Mouse (Mus musculus) embryonic fibroblast, embryonic 13.5 days (primary cell): ENCODE results near the gene Fam222a. TPM values are rescaled to one million over a fixed set of nuclear protein-coding genes. Genes with fewer than 3 reads are reported as not detected.

Experiments
- H3K27ac ChIP-seq: 2 replicates; pipeline ENCODE4 v1.5.1; 2012; ENCODE audit warnings: low read length, control low read depth, inconsistent platforms; ENCODE audit not compliant: insufficient read depth
- H3K4me1 ChIP-seq: 2 replicates; pipeline ENCODE4 v1.6.1; 2011; ENCODE audit warnings: low read length; ENCODE audit not compliant: control insufficient read depth, insufficient read depth
- H3K4me3 ChIP-seq: 2 replicates; pipeline ENCODE4 v1.5.1; 2011; ENCODE audit warnings: mild to moderate bottlenecking, control low read depth, low read length; ENCODE audit not compliant: insufficient read depth
- CTCF ChIP-seq: IDR thresholded peaks from 2 replicates; pipeline ENCODE4 v1.5.1; 2011; ENCODE audit warnings: mild to moderate bottlenecking, control low read depth, low read length, moderate library complexity, borderline replicate concordance; ENCODE audit not compliant: insufficient read depth
- POLR2A ChIP-seq: IDR thresholded peaks from 2 replicates; pipeline ENCODE4 v1.6.1; 2011; ENCODE audit warnings: low read depth, mild to moderate bottlenecking, control low read depth, low read length, moderate library complexity
- polyA plus RNA-seq: library from polyadenylated mRNA; stranded (reverse); fragments of >200 nt; gene quantifications from 2 replicates; pipeline ENCODE4 v1.2.4, GENCODE M21; 2011; ENCODE audit warnings: low read depth; ENCODE audit not compliant: missing spikeins, insufficient read length

The Fam222a gene
- polyA plus RNA-seq, 1 experiment, result 0.18 TPM

DNA sequence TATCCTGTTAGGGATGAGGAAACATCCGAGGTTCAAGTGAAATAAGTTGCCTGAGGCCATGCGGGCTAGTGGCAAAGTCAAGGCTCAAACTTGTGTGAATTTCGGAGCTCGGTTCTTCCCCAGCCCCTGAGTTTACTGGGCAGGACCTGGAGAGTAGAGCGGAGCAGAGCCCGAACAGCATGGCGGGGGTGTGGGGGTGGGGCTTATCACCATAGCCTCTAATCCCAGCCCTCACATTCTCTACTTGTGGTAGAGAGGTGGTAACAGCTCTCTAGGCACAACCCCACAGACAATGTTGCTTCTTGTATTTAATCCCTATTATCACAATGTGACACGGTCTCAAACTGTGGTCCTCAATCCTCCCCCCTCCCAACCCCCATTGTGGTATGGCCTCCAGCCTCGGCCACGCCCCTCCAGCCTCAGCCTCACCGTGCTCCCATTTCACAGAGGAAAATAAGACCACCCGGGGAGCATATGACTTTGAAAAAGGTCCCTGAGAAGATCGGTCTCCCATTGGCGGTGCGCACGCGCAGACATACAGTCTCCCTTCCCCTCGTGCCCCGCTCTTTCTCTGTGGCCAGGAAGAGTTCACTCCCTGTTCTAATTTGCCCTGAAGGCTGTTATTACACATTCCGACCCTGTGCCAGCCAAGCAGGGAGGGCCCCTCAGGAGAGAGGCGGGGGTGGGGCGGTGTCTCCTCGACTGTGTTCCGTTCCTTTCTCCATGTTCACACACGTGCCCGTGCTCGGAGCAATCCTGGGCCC is 79.6 kb downstream of the Fam222a start:
- H3K4me1 ChIP-seq, result peaks cover 8% of the 10 kb centered on the region
- TF ChIP-seq CTCF (no peak), POLR2A (no peak)
- H3K4me3 ChIP-seq, result no peak overlapping the region
- H3K27ac ChIP-seq, result no peak overlapping the region

DNA sequence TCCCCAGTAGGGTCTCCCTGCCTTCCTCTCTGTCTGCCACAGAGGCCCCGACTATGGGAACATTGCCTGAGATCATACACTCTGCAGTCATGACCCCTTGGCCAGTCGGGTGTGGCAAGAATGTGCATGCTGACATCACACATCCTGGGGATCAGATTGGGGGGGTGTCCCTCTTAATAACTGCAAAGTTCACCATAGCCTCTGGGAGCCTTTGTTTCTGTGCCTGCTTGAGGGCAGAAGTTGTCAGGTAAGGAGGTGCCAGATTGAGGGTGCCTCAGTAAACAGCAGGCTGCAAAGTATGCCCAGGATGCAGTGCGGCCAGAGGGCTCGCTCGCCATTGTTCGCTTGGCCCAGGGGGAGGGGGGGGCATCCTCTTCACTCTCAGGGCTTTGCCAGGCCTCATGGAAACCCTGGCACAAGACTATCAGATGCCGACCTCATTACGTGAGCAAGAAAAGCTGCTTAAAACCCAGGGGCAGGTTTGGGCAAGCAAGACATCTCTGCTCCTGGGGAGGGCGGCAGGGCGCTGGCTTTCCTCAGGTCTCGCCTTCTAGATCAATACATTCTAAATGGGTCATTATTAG is 81.0 kb downstream of the Fam222a start:
- no peak for TF ChIP-seq CTCF
- TF ChIP-seq POLR2A, result no peak
- Histone ChIP-seq H3K4me1 (peaks cover 8% of the 10 kb centered on the region), H3K4me3 (no peak overlapping the region), H3K27ac (no peak overlapping the region)

DNA sequence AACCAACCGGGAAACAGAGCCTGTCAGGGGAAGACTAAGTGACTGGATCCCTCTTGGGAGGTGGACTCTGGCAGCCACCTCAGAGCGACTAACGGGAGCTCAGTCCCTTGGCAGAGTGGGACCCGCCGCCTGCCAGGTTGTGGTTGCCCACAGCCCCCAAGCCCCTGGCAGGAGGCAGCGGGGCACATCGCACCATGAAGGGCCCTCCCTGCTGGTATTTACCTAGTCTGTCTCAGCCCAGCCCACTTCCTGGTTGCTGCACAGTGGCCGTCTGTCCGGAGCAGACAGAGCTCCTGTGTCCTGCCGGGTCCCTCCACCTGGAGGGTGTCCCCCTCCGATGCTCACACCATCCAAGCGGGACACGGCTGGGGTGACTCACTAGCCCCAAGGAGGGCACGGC is 83.2 kb downstream of the Fam222a start:
- Histone ChIP-seq H3K27ac (no peak overlapping the region), H3K4me1 (peaks cover 8% of the 10 kb centered on the region), H3K4me3 (no peak overlapping the region)
- TF ChIP-seq CTCF (no peak), POLR2A (no peak)

DNA sequence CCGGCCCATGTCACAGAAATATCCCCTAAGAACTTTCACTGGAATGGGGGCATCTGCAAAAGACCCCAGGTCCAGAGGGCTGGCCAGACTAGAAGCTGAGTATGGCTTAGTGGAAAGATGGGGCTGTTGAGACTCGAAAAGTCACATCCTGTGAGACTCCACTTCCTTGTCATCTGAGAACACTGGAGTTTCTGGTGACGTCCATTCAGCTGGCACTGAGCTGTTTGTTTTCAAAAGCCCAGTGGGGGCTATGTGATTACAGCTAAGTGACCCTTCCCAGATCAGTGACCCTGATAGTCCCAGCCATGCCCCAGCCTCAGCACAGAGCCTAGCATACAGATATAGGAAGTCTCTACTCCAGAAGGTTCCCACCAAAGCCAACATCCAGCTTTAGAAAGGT is 83.6 kb downstream of the Fam222a start:
- TF ChIP-seq POLR2A (no peak), CTCF (no peak)
- peaks cover 8% of the 10 kb centered on the region for H3K4me1 ChIP-seq
- H3K27ac ChIP-seq, result no peak overlapping the region
- H3K4me3 ChIP-seq, result no peak overlapping the region

DNA sequence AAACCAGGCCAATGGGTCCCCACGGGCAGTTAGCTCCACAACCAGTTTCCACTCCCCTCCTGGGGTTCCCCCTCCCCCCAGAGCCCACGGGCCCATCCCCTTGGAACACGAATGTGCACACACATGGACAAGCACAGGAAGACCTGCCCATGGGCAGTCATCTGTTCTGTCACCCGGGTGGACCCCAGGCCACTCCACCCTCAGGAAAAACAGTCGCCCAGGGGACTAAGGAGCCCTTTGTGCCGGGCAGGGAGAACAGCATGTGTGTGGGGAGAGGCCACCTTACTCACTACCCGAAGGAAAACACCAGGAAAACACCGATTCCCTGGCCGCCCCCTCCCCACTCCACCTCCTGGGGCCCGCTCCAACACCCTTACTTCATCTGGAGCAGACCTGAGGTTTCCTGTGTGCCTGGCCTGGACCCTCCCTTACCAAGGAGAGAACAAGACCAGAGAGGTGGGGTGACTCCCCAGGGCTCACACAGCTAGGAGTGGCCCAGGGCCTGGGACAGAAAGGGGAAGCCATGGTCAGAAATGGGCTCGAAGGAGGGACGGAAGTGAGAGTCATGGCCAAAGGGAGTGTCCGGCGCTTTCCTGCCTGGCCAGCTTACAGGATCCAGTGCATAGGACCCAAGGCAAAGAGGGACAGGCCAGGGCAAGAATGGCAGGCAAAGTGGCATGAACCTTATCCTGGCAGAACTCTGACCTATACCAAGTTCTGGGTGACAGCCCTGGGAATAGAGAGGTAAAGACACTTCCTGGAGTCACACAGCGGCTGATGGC is 86.0 kb downstream of the Fam222a start:
- Histone ChIP-seq H3K4me1 (no peaks in the 10 kb centered on the region), H3K27ac (no peak overlapping the region), H3K4me3 (no peak overlapping the region)
- TF ChIP-seq POLR2A (no peak), CTCF (no peak)

DNA sequence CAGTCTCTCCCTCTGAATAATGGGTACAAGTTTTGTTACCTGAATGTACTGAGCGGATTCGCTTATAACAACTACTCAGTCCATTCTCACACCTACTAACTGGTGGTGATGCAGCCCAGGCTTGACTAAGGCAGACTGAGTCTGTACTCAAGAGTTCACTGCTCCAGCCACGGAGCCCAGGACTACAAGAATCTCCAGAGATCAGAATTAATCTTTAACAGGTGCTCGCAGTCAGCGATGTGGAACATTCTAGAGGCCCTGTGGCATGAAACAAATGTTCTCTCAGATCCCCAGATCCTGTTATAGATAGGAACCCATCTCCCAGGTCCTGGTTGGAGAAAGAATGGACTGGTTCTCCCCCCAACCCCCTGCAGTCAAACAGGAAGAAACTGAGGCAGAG is 87.9 kb downstream of the Fam222a start:
- no peak overlapping the region for H3K27ac ChIP-seq
- TF ChIP-seq CTCF (no peak), POLR2A (no peak)
- H3K4me3 ChIP-seq, result no peak overlapping the region
- H3K4me1 ChIP-seq, result no peaks in the 10 kb centered on the region

DNA sequence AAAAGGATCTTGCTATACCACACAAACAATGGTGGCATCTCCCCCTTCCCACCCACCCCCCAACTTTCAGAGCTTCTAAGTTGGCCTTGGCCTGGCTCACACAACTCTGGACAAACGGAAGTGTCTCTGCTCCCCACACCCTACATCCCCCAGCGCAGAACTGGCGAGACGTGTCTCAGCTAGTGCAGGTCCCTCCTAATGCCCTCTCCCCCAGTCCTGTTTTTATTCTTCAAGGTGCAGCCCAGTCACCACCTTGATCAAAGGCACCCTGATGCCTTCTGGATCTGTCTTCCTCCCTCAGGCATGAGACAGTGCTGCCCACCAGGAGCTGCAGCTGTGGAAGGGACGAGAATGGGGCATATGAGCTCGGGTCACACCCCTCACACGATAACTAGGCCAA is 88.5 kb downstream of the Fam222a start:
- no peak overlapping the region for H3K27ac ChIP-seq
- H3K4me3 ChIP-seq, result no peak overlapping the region
- TF ChIP-seq POLR2A, result no peak
- no peak for TF ChIP-seq CTCF
- H3K4me1 ChIP-seq, result no peaks in the 10 kb centered on the region

DNA sequence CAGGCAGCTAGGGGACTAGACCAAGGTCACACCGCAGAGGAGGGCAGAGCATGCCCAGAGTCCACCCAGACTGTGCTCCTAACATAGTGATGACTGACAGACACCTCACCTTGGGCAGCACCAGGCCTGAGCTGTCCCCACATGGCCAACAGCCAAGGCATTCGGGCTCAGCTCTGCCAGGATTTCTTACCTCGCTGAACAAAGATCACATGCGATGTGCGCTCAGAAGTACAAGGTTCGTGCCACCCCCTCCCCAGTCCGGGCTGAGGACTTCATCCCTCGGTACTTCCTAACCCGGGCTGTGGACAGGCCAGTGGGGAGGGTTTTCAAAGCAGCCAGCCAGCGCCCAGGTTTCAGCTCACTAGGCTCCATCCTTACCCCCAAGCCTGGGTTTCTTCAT is 89.6 kb downstream of the Fam222a start:
- no peak for TF ChIP-seq POLR2A
- TF ChIP-seq CTCF, result no peak

DNA sequence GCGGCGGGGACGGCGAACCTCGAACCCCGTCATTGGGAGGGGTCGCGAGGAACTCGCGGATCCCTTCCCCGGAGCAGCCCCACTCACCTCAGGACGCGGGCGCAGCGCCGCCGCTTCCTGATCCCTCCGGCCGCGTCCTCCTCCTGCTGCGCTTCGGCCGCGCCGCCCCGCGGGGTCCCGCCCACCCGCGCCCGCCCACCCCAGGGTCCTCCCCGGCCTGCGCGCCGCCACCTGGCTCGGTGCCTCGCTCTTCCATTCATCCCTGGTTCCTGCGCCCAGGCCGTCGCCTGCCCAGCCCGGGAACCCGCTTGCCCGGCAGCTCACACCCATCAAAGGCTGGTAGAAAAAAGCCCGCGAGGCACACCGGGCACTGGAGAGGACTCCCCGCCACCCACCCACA is 90.4 kb downstream of the Fam222a start, which contains the start of gene Trpv4:
Gene Trpv4, minus strand, starts transcription at position 167 of the 400 bp plus-strand sequence.
- peak; percentile 46; the same call in 1 of the 2 replicates for TF ChIP-seq POLR2A
- no peak for TF ChIP-seq CTCF
- no peak within 1 kb of the TSS for H3K27ac ChIP-seq
- H3K4me3 ChIP-seq, result peak within 1 kb of the TSS; percentile 41
- H3K4me1 ChIP-seq, result no peaks in the 10 kb centered on the region

More for the DNA sequence above, 89.6 kb downstream of the Fam222a start:
- Histone ChIP-seq H3K27ac (no peak overlapping the region), H3K4me1 (no peaks in the 10 kb centered on the region), H3K4me3 (peak overlapping the region; percentile 41)
